Mouse (Mus musculus): ENCODE data around the gene Galr2. TPM values are rescaled to one million over a fixed set of nuclear protein-coding genes. Genes with fewer than 3 reads are reported as not detected.
A peak's percentile ranks its signal among the peaks of the same experiment; 100 is the strongest.

Gene Galr2
- total and polyA plus RNA-seq, 2 experiments from 2014 or later = 0.36 TPM; not detected in 1

GRCm38 (mm10) chr11:116255090-116255981 lies 25.4 kb upstream of the Galr2 start:
- TF ChIP-seq CTCF (IDR thresholded peaks at IDR 0.05; ENCODE audit: low read depth) = no peak
- ATAC-seq (no peak), DNase-seq (no peak)
- no peaks in the 10 kb centered on the region for H3K9me3 ChIP-seq (ENCODE audit: low read length)
- WGBS = 86% methylated on average over 22 of the region's 22 CpGs
- H3K4me1 ChIP-seq (ENCODE audit: insufficient read depth) = no peaks in the 10 kb centered on the region
- no peak overlapping the region for H3K4me3 ChIP-seq (ENCODE audit: low read depth, low read length)
- H3K27me3 ChIP-seq (ENCODE audit: insufficient read depth, low read length) = no peaks in the 10 kb centered on the region
- no peak overlapping the region for H3K27ac ChIP-seq (ENCODE audit: low read depth, low read length)
- H3K9ac ChIP-seq = no peak overlapping the region
- H3K4me2 ChIP-seq (ENCODE audit: low read depth) = no peak overlapping the region
- peaks cover 90% of the 10 kb centered on the region for H3K36me3 ChIP-seq (ENCODE audit: insufficient read depth)

DNA sequence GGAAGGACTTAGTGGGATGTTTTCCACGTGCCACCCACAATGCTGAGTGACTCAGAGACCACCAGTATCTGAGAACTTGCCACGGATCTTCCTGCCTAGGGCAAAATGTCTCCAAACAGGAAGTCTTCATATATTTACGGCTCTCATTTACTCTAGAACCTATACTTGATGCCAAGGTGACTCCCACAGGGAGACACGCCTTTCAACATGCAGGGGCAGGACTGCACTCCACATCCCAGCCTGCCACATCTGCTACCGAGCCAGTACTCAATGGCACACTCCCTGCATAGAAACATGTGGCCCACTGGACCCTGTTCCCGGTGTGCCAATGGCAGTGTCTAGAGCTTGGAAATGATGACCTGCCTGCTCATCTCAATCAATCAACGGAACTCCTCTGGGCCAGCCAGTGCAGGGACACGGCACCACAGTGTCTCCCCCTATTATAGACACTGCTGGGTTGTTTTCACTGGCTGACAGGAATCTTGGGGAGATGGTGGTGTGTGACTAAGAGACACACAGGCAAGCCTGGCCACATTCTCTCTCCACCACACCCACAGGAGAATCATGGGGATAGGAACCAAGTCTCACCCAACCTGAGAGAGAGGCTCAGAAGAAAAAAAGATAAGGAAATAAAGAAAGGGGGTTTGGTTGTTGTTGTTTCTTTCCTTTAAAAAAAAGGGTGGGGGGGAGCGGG lies 24.6 kb upstream of the Galr2 start:
- DNase-seq (no peak), ATAC-seq (no peak)
- no peaks in the 10 kb centered on the region for H3K27me3 ChIP-seq (ENCODE audit: insufficient read depth, low read length)
- TF ChIP-seq CTCF (IDR thresholded peaks at IDR 0.05; ENCODE audit: low read depth) = no peak
- no peak overlapping the region for H3K4me2 ChIP-seq (ENCODE audit: low read depth)
- H3K4me3 ChIP-seq (ENCODE audit: low read depth, low read length) = no peak overlapping the region
- H3K36me3 ChIP-seq (ENCODE audit: insufficient read depth) = peaks cover 90% of the 10 kb centered on the region
- H3K4me1 ChIP-seq (ENCODE audit: insufficient read depth) = no peaks in the 10 kb centered on the region
- WGBS = 94% methylated on average over 9 of the region's 9 CpGs
- no peaks in the 10 kb centered on the region for H3K9me3 ChIP-seq (ENCODE audit: low read length)
- no peak overlapping the region for H3K27ac ChIP-seq (ENCODE audit: low read depth, low read length)
- no peak overlapping the region for H3K9ac ChIP-seq

- no peak overlapping the region for H3K4me2 ChIP-seq (ENCODE audit: low read depth)
- TF ChIP-seq CTCF (IDR thresholded peaks at IDR 0.05; ENCODE audit: low read depth) = no peak
- H3K36me3 ChIP-seq (ENCODE audit: insufficient read depth) = peaks cover 93% of the 10 kb centered on the region
- DNase-seq (no peak), ATAC-seq (no peak)
- H3K9ac ChIP-seq = no peak overlapping the region
- no peaks in the 10 kb centered on the region for H3K4me1 ChIP-seq (ENCODE audit: insufficient read depth)
- no peak overlapping the region for H3K4me3 ChIP-seq (ENCODE audit: low read depth, low read length)
- 93% methylated on average over 8 of the region's 8 CpGs for WGBS
- H3K27ac ChIP-seq (ENCODE audit: low read depth, low read length) = no peak overlapping the region
- no peaks in the 10 kb centered on the region for H3K9me3 ChIP-seq (ENCODE audit: low read length)
- no peaks in the 10 kb centered on the region for H3K27me3 ChIP-seq (ENCODE audit: insufficient read depth, low read length)
Measured at GRCm38 (mm10) chr11:116259461-116259860, 21.3 kb upstream of the Galr2 start.

DNA sequence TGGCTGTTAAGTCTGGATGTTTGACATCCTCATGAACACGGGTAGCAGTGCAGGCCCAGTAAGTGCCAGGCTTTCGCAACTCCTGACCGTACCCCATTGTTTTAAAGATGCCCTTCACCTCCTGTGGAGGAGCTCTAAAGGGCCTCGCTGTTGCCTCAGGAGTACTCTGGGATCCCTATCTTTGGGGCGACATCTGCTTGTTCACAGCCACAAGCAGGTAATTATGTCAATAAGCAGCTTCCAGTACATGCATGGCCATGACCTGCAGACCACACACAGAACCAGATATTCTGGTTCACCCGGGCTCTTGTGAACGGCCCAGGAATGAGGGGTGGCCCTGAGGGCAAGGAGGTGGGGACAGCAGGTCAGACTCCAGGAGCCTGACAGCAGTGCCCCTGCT lies 20.5 kb upstream of the Galr2 start:
- Histone ChIP-seq H3K27ac (ENCODE audit: low read depth, low read length) (no peak overlapping the region), H3K36me3 (ENCODE audit: insufficient read depth) (peaks cover 90% of the 10 kb centered on the region), H3K4me1 (ENCODE audit: insufficient read depth) (no peaks in the 10 kb centered on the region), H3K4me3 (ENCODE audit: low read depth, low read length) (no peak overlapping the region), H3K9ac (no peak overlapping the region), H3K9me3 (ENCODE audit: low read length) (no peaks in the 10 kb centered on the region), H3K27me3 (ENCODE audit: insufficient read depth, low read length) (no peaks in the 10 kb centered on the region), H3K4me2 (ENCODE audit: low read depth) (no peak overlapping the region)
- 94% methylated on average over 7 of the region's 7 CpGs for WGBS
- no peak for TF ChIP-seq CTCF (IDR thresholded peaks at IDR 0.05; ENCODE audit: low read depth)
- no peak for ATAC-seq
- no peak for DNase-seq

DNA sequence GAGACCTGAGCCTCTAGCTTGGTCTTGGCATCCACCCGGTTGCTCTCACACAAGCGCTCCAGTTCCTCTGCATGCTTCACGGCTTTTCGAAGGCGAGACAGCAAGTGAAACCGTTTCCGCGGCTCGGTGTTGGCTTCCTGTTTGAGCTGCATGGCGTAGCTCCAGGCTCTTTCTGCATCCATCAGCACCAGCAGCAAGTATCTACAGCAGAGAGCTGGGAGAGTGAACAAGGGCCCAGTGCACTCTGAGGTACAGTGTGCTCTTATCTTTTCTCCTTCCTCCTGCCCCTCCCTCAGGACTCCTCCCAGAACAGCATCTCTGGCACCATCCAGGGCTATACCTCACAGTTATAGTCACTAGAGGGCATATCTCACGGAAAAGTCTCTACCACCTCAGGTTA lies 15.4 kb upstream of the Galr2 start:
- no peaks in the 10 kb centered on the region for H3K4me1 ChIP-seq (ENCODE audit: insufficient read depth)
- peaks cover 87% of the 10 kb centered on the region for H3K36me3 ChIP-seq (ENCODE audit: insufficient read depth)
- H3K27me3 ChIP-seq (ENCODE audit: insufficient read depth, low read length) = no peaks in the 10 kb centered on the region
- no peak overlapping the region for H3K9ac ChIP-seq
- no peak overlapping the region for H3K4me3 ChIP-seq (ENCODE audit: low read depth, low read length)
- H3K4me2 ChIP-seq (ENCODE audit: low read depth) = no peak overlapping the region
- peak; percentile 22 for DNase-seq
- no peak for ATAC-seq
- H3K9me3 ChIP-seq (ENCODE audit: low read length) = no peaks in the 10 kb centered on the region
- 79% methylated on average over 11 of the region's 11 CpGs for WGBS
- TF ChIP-seq CTCF (IDR thresholded peaks at IDR 0.05; ENCODE audit: low read depth) = no peak
- H3K27ac ChIP-seq (ENCODE audit: low read depth, low read length) = no peak overlapping the region

GRCm38 (mm10) chr11:116265850-116266249 lies 14.9 kb upstream of the Galr2 start:
- DNase-seq = no peak
- H3K9ac ChIP-seq = no peak overlapping the region
- peaks cover 87% of the 10 kb centered on the region for H3K36me3 ChIP-seq (ENCODE audit: insufficient read depth)
- no peaks in the 10 kb centered on the region for H3K9me3 ChIP-seq (ENCODE audit: low read length)
- TF ChIP-seq CTCF (IDR thresholded peaks at IDR 0.05; ENCODE audit: low read depth) = no peak
- no peak overlapping the region for H3K4me3 ChIP-seq (ENCODE audit: low read depth, low read length)
- no peak for ATAC-seq
- H3K4me1 ChIP-seq (ENCODE audit: insufficient read depth) = no peaks in the 10 kb centered on the region
- H3K27ac ChIP-seq (ENCODE audit: low read depth, low read length) = no peak overlapping the region
- no peak overlapping the region for H3K4me2 ChIP-seq (ENCODE audit: low read depth)
- H3K27me3 ChIP-seq (ENCODE audit: insufficient read depth, low read length) = no peaks in the 10 kb centered on the region
- 89% methylated on average over 4 of the region's 4 CpGs for WGBS

GRCm38 (mm10) chr11:116267637-116268036 lies 13.1 kb upstream of the Galr2 start:
- Histone ChIP-seq H3K4me2 (ENCODE audit: low read depth) (no peak overlapping the region), H3K4me1 (ENCODE audit: insufficient read depth) (0 out of 2 replicates have a peak, but pooled peaks cover 1% of the 10 kb centered on the region), H3K4me3 (ENCODE audit: low read depth, low read length) (no peak overlapping the region), H3K36me3 (ENCODE audit: insufficient read depth) (peaks cover 77% of the 10 kb centered on the region), H3K27ac (ENCODE audit: low read depth, low read length) (no peak overlapping the region), H3K27me3 (ENCODE audit: insufficient read depth, low read length) (no peaks in the 10 kb centered on the region), H3K9me3 (ENCODE audit: low read length) (no peaks in the 10 kb centered on the region), H3K9ac (no peak overlapping the region)
- WGBS = 88% methylated on average over 8 of the region's 8 CpGs
- peak; percentile 37 for TF ChIP-seq CTCF (IDR thresholded peaks at IDR 0.05; ENCODE audit: low read depth)
- ATAC-seq = no peak
- no peak for DNase-seq

Data from forebrain, postnatal 0 days (tissue).